Mouse (Mus musculus): ENCODE measurements around the gene Unc80. TPM values are rescaled to one million over a fixed set of nuclear protein-coding genes. Genes with fewer than 3 reads are reported as not detected.

The Unc80 gene
- 25.9 and 37.3 TPM in 2 replicates for total RNA-seq (2014; rRNA removed)
- 8.9 and 9.0 TPM in 2 replicates for polyA plus RNA-seq (2015; fragmentation: Nextera tagmentation; extraction: Ambion mirVana)

DNA sequence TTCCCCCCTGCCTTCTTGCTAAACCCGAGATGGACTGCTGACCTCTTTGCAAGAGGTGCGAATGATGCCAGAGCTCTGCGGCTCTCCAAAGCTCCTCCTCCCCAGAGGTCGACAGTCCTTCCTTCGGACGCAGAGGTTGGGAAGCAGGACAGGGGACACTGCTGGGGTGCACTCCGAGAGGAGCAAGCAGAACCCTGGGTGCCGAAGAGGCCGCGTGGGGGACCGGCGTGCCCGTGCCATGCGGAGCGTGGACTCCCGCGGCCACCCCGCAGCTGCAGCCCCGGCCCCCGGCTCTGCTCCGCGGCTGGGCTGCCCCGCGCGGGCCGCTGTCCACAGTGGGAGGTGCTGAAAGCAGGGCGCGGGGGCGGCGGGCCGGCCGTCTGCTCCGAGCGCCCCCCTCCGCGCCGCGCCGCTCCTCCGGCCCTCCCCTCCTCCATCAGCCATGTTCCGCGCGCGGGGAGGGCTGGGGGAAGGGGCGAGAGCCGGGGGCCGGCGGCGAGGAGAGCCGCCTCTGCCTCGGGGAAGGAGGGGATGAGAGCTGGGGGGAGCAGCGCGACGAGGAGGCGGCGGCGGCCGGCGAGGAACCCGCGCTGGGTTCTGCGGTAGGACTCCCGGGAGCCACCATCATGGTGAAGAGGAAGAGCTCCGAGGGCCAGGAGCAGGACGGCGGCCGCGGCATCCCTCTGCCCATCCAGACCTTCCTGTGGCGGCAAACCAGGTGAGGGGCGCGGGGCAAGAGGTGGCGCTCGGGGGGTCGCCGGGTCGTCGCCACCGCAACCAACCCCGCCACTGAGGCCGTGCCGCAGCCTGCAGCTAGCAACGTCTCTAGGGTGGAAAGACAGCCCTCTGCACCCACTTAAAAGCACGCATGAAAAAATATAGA lies at the start of gene Unc80:
Gene Unc80 (plus strand): TSS at position 547 of the 883 bp plus-strand sequence.
- TF ChIP-seq CTCF (IDR thresholded peaks at IDR 0.05; ENCODE audit: low read depth), result no peak
- WGBS, result 1% methylated on average over 61 of the region's 83 CpGs
- Histone ChIP-seq H3K4me2 (ENCODE audit: low read depth, low read length) (peak within 1 kb of the TSS; percentile 70), H3K27me3 (ENCODE audit: insufficient read depth, low read length) (no peaks in the 10 kb centered on the region), H3K27ac (peak within 1 kb of the TSS; percentile 82), H3K4me3 (ENCODE audit: low read length) (peak within 1 kb of the TSS; percentile 80), H3K9ac (replicated peaks; ENCODE audit: low read length) (peak within 1 kb of the TSS; percentile 79), H3K9me3 (ENCODE audit: low read length) (no peaks in the 10 kb centered on the region), H3K36me3 (ENCODE audit: insufficient read depth, low read length) (no peaks in the 10 kb centered on the region), H3K4me1 (ENCODE audit: insufficient read depth, low read length) (no peaks in the 10 kb centered on the region)
- ATAC-seq (peak; percentile 94), DNase-seq (ENCODE audit: low spot score) (peak; percentile 79)

DNA sequence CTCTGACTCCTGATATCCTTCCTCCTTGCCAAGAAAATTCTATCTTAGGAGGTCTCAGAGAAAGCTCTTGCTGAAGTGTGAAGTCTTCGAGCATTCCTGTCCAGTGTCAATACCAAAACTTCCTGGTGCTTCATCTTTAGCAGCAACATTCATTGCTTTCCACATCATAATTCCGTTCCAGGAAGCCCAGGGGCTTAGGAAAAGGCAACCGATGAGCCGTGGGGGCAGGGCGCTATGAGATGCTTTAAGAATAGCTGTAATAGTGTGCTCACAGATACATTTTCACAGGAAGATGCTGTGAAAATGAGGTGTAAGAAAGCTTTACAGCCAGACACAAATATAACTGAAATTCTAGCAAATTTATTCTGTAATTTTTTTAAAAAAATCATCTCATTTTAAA lies 42.1 kb upstream of the Unc80 start:
- ATAC-seq, result no peak
- no peak for TF ChIP-seq CTCF (IDR thresholded peaks at IDR 0.05; ENCODE audit: low read depth)
- Histone ChIP-seq H3K4me3 (ENCODE audit: low read length) (no peak overlapping the region), H3K9ac (replicated peaks; ENCODE audit: low read length) (no peak overlapping the region), H3K27me3 (ENCODE audit: insufficient read depth, low read length) (no peaks in the 10 kb centered on the region), H3K36me3 (ENCODE audit: insufficient read depth, low read length) (peaks cover 27% of the 10 kb centered on the region), H3K27ac (no peak overlapping the region), H3K4me1 (ENCODE audit: insufficient read depth, low read length) (no peaks in the 10 kb centered on the region), H3K4me2 (ENCODE audit: low read depth, low read length) (no peak overlapping the region), H3K9me3 (ENCODE audit: low read length) (no peaks in the 10 kb centered on the region)
- DNase-seq (ENCODE audit: low spot score), result no peak
- 88% methylated on average over 5 of the region's 5 CpGs for WGBS

DNA sequence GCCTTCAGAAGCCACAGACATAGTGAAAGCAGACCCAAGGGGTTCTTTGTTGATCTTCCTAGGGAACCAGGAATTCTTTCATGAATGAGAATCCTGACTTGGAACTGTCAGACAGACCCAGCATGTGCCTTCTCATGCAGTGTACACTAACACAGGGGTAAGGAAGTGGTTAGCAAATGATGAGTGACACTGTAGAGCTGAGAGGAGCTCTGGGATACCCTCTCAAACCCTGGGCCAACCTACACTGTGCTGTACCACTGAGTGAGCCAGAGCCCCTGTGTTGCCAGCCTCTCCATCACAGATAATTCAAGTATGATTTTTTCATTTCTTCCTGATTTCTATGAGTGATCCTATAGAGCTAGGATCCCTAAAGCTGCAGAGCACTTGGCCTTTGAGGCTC lies 37.2 kb upstream of the Unc80 start:
- no peaks in the 10 kb centered on the region for H3K27me3 ChIP-seq (ENCODE audit: insufficient read depth, low read length)
- H3K9me3 ChIP-seq (ENCODE audit: low read length), result no peaks in the 10 kb centered on the region
- H3K4me1 ChIP-seq (ENCODE audit: insufficient read depth, low read length), result no peaks in the 10 kb centered on the region
- no peak for TF ChIP-seq CTCF (IDR thresholded peaks at IDR 0.05; ENCODE audit: low read depth)
- no peak for DNase-seq (ENCODE audit: low spot score)
- peaks cover 18% of the 10 kb centered on the region for H3K36me3 ChIP-seq (ENCODE audit: insufficient read depth, low read length)
- H3K9ac ChIP-seq (replicated peaks; ENCODE audit: low read length), result no peak overlapping the region
- H3K27ac ChIP-seq, result no peak overlapping the region
- H3K4me2 ChIP-seq (ENCODE audit: low read depth, low read length), result no peak overlapping the region
- 0 out of 2 replicates have a peak, but pooled peaks have one; percentile 59 for ATAC-seq
- H3K4me3 ChIP-seq (ENCODE audit: low read length), result no peak overlapping the region

- no peak overlapping the region for H3K27ac ChIP-seq
- DNase-seq (ENCODE audit: low spot score), result no peak
- WGBS, result 91% methylated on average over 6 of the region's 6 CpGs
- H3K27me3 ChIP-seq (ENCODE audit: insufficient read depth, low read length), result no peaks in the 10 kb centered on the region
- no peak overlapping the region for H3K4me2 ChIP-seq (ENCODE audit: low read depth, low read length)
- no peak for ATAC-seq
- H3K4me1 ChIP-seq (ENCODE audit: insufficient read depth, low read length), result no peaks in the 10 kb centered on the region
- H3K9ac ChIP-seq (replicated peaks; ENCODE audit: low read length), result no peak overlapping the region
- no peak overlapping the region for H3K4me3 ChIP-seq (ENCODE audit: low read length)
- H3K9me3 ChIP-seq (ENCODE audit: low read length), result no peaks in the 10 kb centered on the region
- TF ChIP-seq CTCF (IDR thresholded peaks at IDR 0.05; ENCODE audit: low read depth), result no peak
- peaks cover 18% of the 10 kb centered on the region for H3K36me3 ChIP-seq (ENCODE audit: insufficient read depth, low read length)
Measured at GRCm38 (mm10) chr1:66431472-66431871, 36.7 kb upstream of the Unc80 start.

DNA sequence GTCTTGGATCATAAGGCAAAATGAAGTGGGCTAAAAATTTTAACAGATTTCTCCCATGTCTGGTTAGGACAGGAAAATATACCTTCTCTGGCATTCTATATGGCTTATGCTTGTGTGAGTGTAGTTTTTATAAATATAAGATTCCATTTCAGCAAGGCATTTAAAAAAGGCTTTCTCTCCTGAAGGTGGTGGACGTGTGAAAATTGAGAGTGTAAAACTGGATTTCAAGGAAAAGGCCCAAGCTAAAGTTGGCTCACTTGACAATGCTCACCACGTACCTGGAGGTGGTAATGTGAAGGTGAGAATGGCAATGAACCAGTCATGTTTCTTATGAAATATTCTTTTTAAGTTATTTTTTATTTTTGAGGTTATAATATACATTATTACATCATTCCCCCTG lies 30.1 kb upstream of the Unc80 start:
- DNase-seq (ENCODE audit: low spot score), result no peak
- TF ChIP-seq CTCF (IDR thresholded peaks at IDR 0.05; ENCODE audit: low read depth), result no peak
- 84% methylated on average over 2 of the region's 2 CpGs for WGBS
- H3K9me3 ChIP-seq (ENCODE audit: low read length), result no peaks in the 10 kb centered on the region
- peaks cover 15% of the 10 kb centered on the region for H3K36me3 ChIP-seq (ENCODE audit: insufficient read depth, low read length)
- H3K4me1 ChIP-seq (ENCODE audit: insufficient read depth, low read length), result no peaks in the 10 kb centered on the region
- no peak overlapping the region for H3K4me3 ChIP-seq (ENCODE audit: low read length)
- H3K27me3 ChIP-seq (ENCODE audit: insufficient read depth, low read length), result no peaks in the 10 kb centered on the region
- no peak overlapping the region for H3K9ac ChIP-seq (replicated peaks; ENCODE audit: low read length)
- no peak for ATAC-seq
- H3K27ac ChIP-seq, result no peak overlapping the region
- no peak overlapping the region for H3K4me2 ChIP-seq (ENCODE audit: low read depth, low read length)

GRCm38 (mm10) chr1:66442922-66443321 lies 25.2 kb upstream of the Unc80 start:
- no peak overlapping the region for H3K4me2 ChIP-seq (ENCODE audit: low read depth, low read length)
- no peak for DNase-seq (ENCODE audit: low spot score)
- H3K27ac ChIP-seq, result no peak overlapping the region
- no peaks in the 10 kb centered on the region for H3K27me3 ChIP-seq (ENCODE audit: insufficient read depth, low read length)
- 62% methylated on average over 2 of the region's 2 CpGs for WGBS
- no peaks in the 10 kb centered on the region for H3K4me1 ChIP-seq (ENCODE audit: insufficient read depth, low read length)
- ATAC-seq, result no peak
- H3K4me3 ChIP-seq (ENCODE audit: low read length), result no peak overlapping the region
- no peaks in the 10 kb centered on the region for H3K9me3 ChIP-seq (ENCODE audit: low read length)
- H3K36me3 ChIP-seq (ENCODE audit: insufficient read depth, low read length), result peaks cover 15% of the 10 kb centered on the region
- no peak for TF ChIP-seq CTCF (IDR thresholded peaks at IDR 0.05; ENCODE audit: low read depth)
- H3K9ac ChIP-seq (replicated peaks; ENCODE audit: low read length), result no peak overlapping the region

GRCm38 (mm10) chr1:66449471-66449870 lies 18.7 kb upstream of the Unc80 start:
- Histone ChIP-seq H3K4me2 (ENCODE audit: low read depth, low read length) (no peak overlapping the region), H3K4me1 (ENCODE audit: insufficient read depth, low read length) (no peaks in the 10 kb centered on the region), H3K4me3 (ENCODE audit: low read length) (no peak overlapping the region), H3K9me3 (ENCODE audit: low read length) (no peaks in the 10 kb centered on the region), H3K36me3 (ENCODE audit: insufficient read depth, low read length) (no peaks in the 10 kb centered on the region), H3K27ac (no peak overlapping the region), H3K9ac (replicated peaks; ENCODE audit: low read length) (no peak overlapping the region), H3K27me3 (ENCODE audit: insufficient read depth, low read length) (no peaks in the 10 kb centered on the region)
- WGBS, result 55% methylated on average over 2 of the region's 2 CpGs
- no peak for ATAC-seq
- no peak for TF ChIP-seq CTCF (IDR thresholded peaks at IDR 0.05; ENCODE audit: low read depth)
- DNase-seq (ENCODE audit: low spot score), result no peak

All from hindbrain, postnatal 0 days (tissue).